Mouse (Mus musculus) kidney, adult 10 weeks (tissue): ENCODE measurements around the gene Phf21a. TPM values are rescaled to one million over a fixed set of nuclear protein-coding genes. Genes with fewer than 3 reads are reported as not detected.

Experiments
- polyA plus RNA-seq: library from polyadenylated mRNA; stranded (reverse); fragments of 350-450 nt; fragmentation: Illumina TruSeq; extraction: RNeasy Lipid Tissue Mini Kit (QIAGEN cat#74804); gene quantifications from one replicate; pipeline ENCODE4 v1.2.3, GENCODE M21; 2014; ENCODE audit warnings: low read depth, low replicate concordance

Phf21a gene
- 38.3 TPM for polyA plus RNA-seq

GRCm38 (mm10) chr2:92092817-92093216 is at the start of gene Phf21a:
TSS of gene Phf21a (plus strand) at chr2:92093117.

GRCm38 (mm10) chr2:92374514-92374913 is 281.6 kb downstream of the Phf21a start, which contains the start of the genes Pex16 and Large2:
TSS of gene Pex16 (plus strand) at chr2:92374676.
TSS of gene Large2 (minus strand) at chr2:92374869.

GRCm38 (mm10) chr2:92381901-92382588 is 289.1 kb downstream of the Phf21a start, which contains the start of gene 1700029I15Rik:
TSS of gene 1700029I15Rik (plus strand) at chr2:92382538.

GRCm38 (mm10) chr2:92401091-92401561 is 308.2 kb downstream of the Phf21a start, which contains the start of gene Mapk8ip1:
TSS of gene Mapk8ip1 (minus strand) at chr2:92401263.

Other genes with a start within 250 kb of the Phf21a start
- gene Chrm4, start 165.9 kb upstream of the Phf21a start, polyA plus RNA-seq = not detected
- 1.8 TPM for gene Mdk, start 160.8 kb upstream of the Phf21a start, polyA plus RNA-seq
- not detected for gene Gm9821, start 147.4 kb upstream of the Phf21a start, polyA plus RNA-seq
- 0.93 TPM for gene Dgkz, start 117.3 kb upstream of the Phf21a start, polyA plus RNA-seq
- gene Creb3l1, start 68.6 kb upstream of the Phf21a start, polyA plus RNA-seq = 5.8 TPM